Mouse (Mus musculus): ENCODE results near the gene Msln. TPM values are rescaled to one million over a fixed set of nuclear protein-coding genes. Genes with fewer than 3 reads are reported as not detected.

Gene Msln
- total RNA-seq (2012; rRNA removed): not detected in 2 replicates
- total RNA-seq (2014; rRNA removed): not detected in 2 replicates
- polyA plus RNA-seq (2012; ENCODE audit: insufficient read length, low read depth): not detected in 2 replicates

GRCm38 (mm10) chr17:25754241-25754640, at the start of gene Msln:
Gene Msln (minus strand): TSS chr17:25754378.
- Histone ChIP-seq H3K36me3 (replicated peaks in 1 of 2; ENCODE audit: control insufficient read depth in 1 of 2, insufficient read depth in 1 of 2, low read length in 1 of 2) (no peaks in the 10 kb centered on the region), H3K4me3 (replicated peaks in 1 of 3; ENCODE audit: low read depth in 2 of 3, low read length in 2 of 3, poor library complexity in 1 of 3) (no peak within 1 kb of the TSS), H3K4me2 (ENCODE audit: insufficient read depth, low read depth, poor library complexity, severe bottlenecking) (no peak within 1 kb of the TSS), H3K9me3 (replicated peaks; ENCODE audit: low read length) (no peaks in the 10 kb centered on the region), H3K27me3 (replicated peaks) (peaks cover 97% of the 10 kb centered on the region), H3K27ac (ENCODE audit: insufficient read depth, low read depth) (no peak within 1 kb of the TSS), H3K79me2 (replicated peaks; ENCODE audit: control insufficient read depth, extremely low read depth, insufficient read depth, poor library complexity, severe bottlenecking) (no peaks in the 10 kb centered on the region), H3K9ac (ENCODE audit: insufficient read depth, low read depth) (no peak within 1 kb of the TSS), H3K4me1 (ENCODE audit: control insufficient read depth in 1 of 2, insufficient read depth in 2 of 2) (no peaks in the 10 kb centered on the region)
- dilution Hi-C loops (cut with MboI; ENCODE audit: extremely low pct_ligation_motif_present, extremely low pct_unique_long_range_greater_than_20kb, low sequenced_read_pairs) (no loop called here), in situ Hi-C loops (cut with MboI; ENCODE audit: low pct_ligation_motif_present, low pct_unique_long_range_greater_than_20kb, low sequenced_read_pairs) (no loop called here)
- TF ChIP-seq TBP (conservative IDR thresholded peaks at IDR 0.05; ENCODE audit: low read depth, low read length): no peak
- TF ChIP-seq NRF1 (IDR thresholded peaks at IDR 0.05; ENCODE audit: low read depth, low read length): no peak
- no peak for TF ChIP-seq CTCF (conservative IDR thresholded peaks at IDR 0.05 in 1 of 2, IDR thresholded peaks at IDR 0.05 in 1 of 2; ENCODE audit: low read depth in 2 of 2, low read length in 2 of 2)
- TF ChIP-seq IRF4 (IDR thresholded peaks at IDR 0.05; ENCODE audit: low read depth, low read length): no peak
- TF ChIP-seq MAFK (IDR thresholded peaks at IDR 0.05; ENCODE audit: insufficient replicate concordance, low read length): no peak
- no peak for DNase-seq (ENCODE audit: extremely low read depth)

DNA sequence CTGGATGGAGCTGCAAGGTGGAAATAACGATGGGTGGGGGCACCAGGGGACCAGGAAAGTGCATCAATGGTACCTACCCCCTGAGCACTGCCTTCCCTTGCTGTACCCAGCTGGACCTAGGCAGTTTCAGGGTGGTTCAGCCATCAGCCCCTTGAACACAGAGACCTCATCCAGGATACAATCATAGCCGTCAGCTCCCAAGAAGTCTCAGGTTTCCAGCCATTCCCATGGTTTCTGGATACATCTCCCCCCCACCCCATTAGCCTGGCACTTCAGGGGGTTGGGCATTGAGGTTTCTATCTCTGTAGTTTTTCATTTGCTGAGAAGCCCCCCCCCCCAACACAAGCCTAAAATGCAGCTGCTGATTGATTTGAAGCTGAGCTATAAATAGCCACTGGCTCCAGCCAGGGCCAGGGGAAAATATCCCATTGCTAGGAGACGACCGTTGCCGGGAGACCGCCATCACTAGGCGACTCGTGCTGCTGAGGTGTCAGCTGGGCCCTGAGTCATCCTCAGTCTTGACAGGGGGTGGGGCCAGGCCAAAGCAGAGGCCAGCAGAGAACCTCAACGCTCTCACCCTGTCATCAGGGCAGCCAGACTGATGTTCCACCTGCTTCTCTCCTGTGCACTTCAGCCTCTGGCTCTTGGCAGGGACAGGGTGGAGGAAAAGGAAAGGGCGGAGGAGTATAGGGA, 48.8 kb upstream of the Msln start:
- dilution Hi-C loops (cut with MboI; ENCODE audit: extremely low pct_ligation_motif_present, extremely low pct_unique_long_range_greater_than_20kb, low sequenced_read_pairs) (no loop called here), in situ Hi-C loops (cut with MboI; ENCODE audit: low pct_ligation_motif_present, low pct_unique_long_range_greater_than_20kb, low sequenced_read_pairs) (no loop called here)
- no peaks in the 10 kb centered on the region for H3K36me3 ChIP-seq (replicated peaks in 1 of 2; ENCODE audit: control insufficient read depth in 1 of 2, insufficient read depth in 1 of 2, low read length in 1 of 2)
- H3K4me3 ChIP-seq (replicated peaks in 1 of 3; ENCODE audit: low read depth in 2 of 3, low read length in 2 of 3, poor library complexity in 1 of 3): no peak overlapping the region
- no peak for DNase-seq (ENCODE audit: extremely low read depth)
- H3K79me2 ChIP-seq (replicated peaks; ENCODE audit: control insufficient read depth, extremely low read depth, insufficient read depth, poor library complexity, severe bottlenecking): no peaks in the 10 kb centered on the region
- no peak overlapping the region for H3K4me2 ChIP-seq (ENCODE audit: insufficient read depth, low read depth, poor library complexity, severe bottlenecking)
- H3K27ac ChIP-seq (ENCODE audit: insufficient read depth, low read depth): no peak overlapping the region
- H3K9me3 ChIP-seq (replicated peaks; ENCODE audit: low read length): peaks cover 2% of the 10 kb centered on the region
- 0 out of 4 replicates have a peak, but pooled peaks cover 0 to 3% of the 10 kb centered on the region in 2 experiments for H3K4me1 ChIP-seq (ENCODE audit: control insufficient read depth in 1 of 2, insufficient read depth in 2 of 2)
- TF ChIP-seq MXI1 (IDR thresholded peaks at IDR 0.05; ENCODE audit: low read depth, low read length) (peak; percentile 45; the same call in 1 of the 2 replicates), BHLHE40 (IDR thresholded peaks at IDR 0.05; ENCODE audit: low read depth, low read length) (peak; percentile 49), PAX5 (IDR thresholded peaks at IDR 0.05; ENCODE audit: low read length) (no peak), TBP (conservative IDR thresholded peaks at IDR 0.05; ENCODE audit: low read depth, low read length) (no peak)
- H3K9ac ChIP-seq (ENCODE audit: insufficient read depth, low read depth): no peak overlapping the region
- H3K27me3 ChIP-seq (replicated peaks): peaks cover 61% of the 10 kb centered on the region

DNA sequence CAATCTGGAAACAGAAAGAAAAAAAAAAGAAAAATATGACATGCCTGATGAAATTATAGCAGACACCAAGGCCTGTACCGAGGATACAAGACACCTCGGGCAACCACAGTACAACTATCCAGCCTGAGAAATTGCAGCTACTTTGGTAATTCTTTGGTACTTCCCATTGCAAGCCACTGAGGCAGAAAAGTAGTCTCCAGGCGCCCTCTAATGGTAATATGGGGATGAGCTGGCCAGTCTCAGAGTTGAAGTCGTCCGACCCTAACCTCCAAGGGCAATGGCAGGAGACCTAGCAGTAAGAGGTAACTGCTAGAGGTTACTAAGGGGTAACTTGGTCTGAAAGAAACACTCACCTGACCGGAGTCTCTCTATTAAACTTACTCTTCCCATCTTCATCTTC, 46.9 kb upstream of the Msln start:
- peaks cover 5 to 10% of the 10 kb centered on the region in 2 experiments; a peak in 3 of 4 replicates for H3K4me1 ChIP-seq (ENCODE audit: control insufficient read depth in 1 of 2, insufficient read depth in 2 of 2)
- H3K27me3 ChIP-seq (replicated peaks): peaks cover 57% of the 10 kb centered on the region
- H3K4me3 ChIP-seq (replicated peaks in 1 of 3; ENCODE audit: low read depth in 2 of 3, low read length in 2 of 3, poor library complexity in 1 of 3): no peak overlapping the region
- peaks cover 2% of the 10 kb centered on the region for H3K9me3 ChIP-seq (replicated peaks; ENCODE audit: low read length)
- in situ Hi-C loops (cut with MboI; ENCODE audit: low pct_ligation_motif_present, low pct_unique_long_range_greater_than_20kb, low sequenced_read_pairs) (no loop called here), dilution Hi-C loops (cut with MboI; ENCODE audit: extremely low pct_ligation_motif_present, extremely low pct_unique_long_range_greater_than_20kb, low sequenced_read_pairs) (no loop called here)
- no peaks in the 10 kb centered on the region for H3K36me3 ChIP-seq (replicated peaks in 1 of 2; ENCODE audit: control insufficient read depth in 1 of 2, insufficient read depth in 1 of 2, low read length in 1 of 2)
- peak; percentile 81 for DNase-seq (ENCODE audit: extremely low read depth)
- H3K79me2 ChIP-seq (replicated peaks; ENCODE audit: control insufficient read depth, extremely low read depth, insufficient read depth, poor library complexity, severe bottlenecking): no peaks in the 10 kb centered on the region
- no peak overlapping the region for H3K9ac ChIP-seq (ENCODE audit: insufficient read depth, low read depth)
- no peak overlapping the region for H3K4me2 ChIP-seq (ENCODE audit: insufficient read depth, low read depth, poor library complexity, severe bottlenecking)
- H3K27ac ChIP-seq (ENCODE audit: insufficient read depth, low read depth): no peak overlapping the region
- TF ChIP-seq HCFC1 (IDR thresholded peaks at IDR 0.05; ENCODE audit: low read depth, low read length) (peak; percentile 63), ELF1 (IDR thresholded peaks at IDR 0.05; ENCODE audit: low read depth, low read length) (peak; percentile 57), POLR2AphosphoS2 (IDR thresholded peaks at IDR 0.05; ENCODE audit: low read depth, low read length) (no peak), MYC (IDR thresholded peaks at IDR 0.05; ENCODE audit: low read depth, low read length) (no peak), MAFK (IDR thresholded peaks at IDR 0.05; ENCODE audit: insufficient replicate concordance, low read length) (no peak), KAT2A (IDR thresholded peaks at IDR 0.05; ENCODE audit: insufficient replicate concordance, low read length) (no peak), POLR2A (IDR thresholded peaks at IDR 0.05; ENCODE audit: low read depth, low read length) (no peak), UBTF (IDR thresholded peaks at IDR 0.05; ENCODE audit: low read depth, low read length) (no peak), CTCF (conservative IDR thresholded peaks at IDR 0.05 in 1 of 2, IDR thresholded peaks at IDR 0.05 in 1 of 2; ENCODE audit: low read depth in 2 of 2, low read length in 2 of 2) (peak; percentile 77 to 98), MXI1 (IDR thresholded peaks at IDR 0.05; ENCODE audit: low read depth, low read length) (no peak), JUN (IDR thresholded peaks at IDR 0.05; ENCODE audit: insufficient read depth, low read depth, low read length) (no peak), TBP (conservative IDR thresholded peaks at IDR 0.05; ENCODE audit: low read depth, low read length) (no peak), USF1 (IDR thresholded peaks at IDR 0.05; ENCODE audit: low read depth, low read length) (no peak), PAX5 (IDR thresholded peaks at IDR 0.05; ENCODE audit: low read length) (no peak), CHD1 (IDR thresholded peaks at IDR 0.05; ENCODE audit: low read depth, low read length) (no peak), SMC3 (IDR thresholded peaks at IDR 0.05; ENCODE audit: low read depth, low read length) (peak; percentile 81), NRF1 (IDR thresholded peaks at IDR 0.05; ENCODE audit: low read depth, low read length) (peak; percentile 54), CHD2 (IDR thresholded peaks at IDR 0.05; ENCODE audit: low read length) (no peak), BHLHE40 (IDR thresholded peaks at IDR 0.05; ENCODE audit: low read depth, low read length) (no peak), NELFE (IDR thresholded peaks at IDR 0.05; ENCODE audit: low read depth, low read length) (peak; percentile 31; the same call in 1 of the 2 replicates), EP300 (IDR thresholded peaks at IDR 0.05; ENCODE audit: low read length) (no peak), ZKSCAN1 (IDR thresholded peaks at IDR 0.05; ENCODE audit: borderline replicate concordance, low read depth, low read length) (no peak)

Measured in CH12.LX (cell line).